Mouse (Mus musculus): ENCODE data around the gene Wbp4. TPM values are rescaled to one million over a fixed set of nuclear protein-coding genes. Genes with fewer than 3 reads are reported as not detected.

The Wbp4 gene
- polyA plus RNA-seq, 1 experiment from 2014 or later: 37.6 TPM

DNA sequence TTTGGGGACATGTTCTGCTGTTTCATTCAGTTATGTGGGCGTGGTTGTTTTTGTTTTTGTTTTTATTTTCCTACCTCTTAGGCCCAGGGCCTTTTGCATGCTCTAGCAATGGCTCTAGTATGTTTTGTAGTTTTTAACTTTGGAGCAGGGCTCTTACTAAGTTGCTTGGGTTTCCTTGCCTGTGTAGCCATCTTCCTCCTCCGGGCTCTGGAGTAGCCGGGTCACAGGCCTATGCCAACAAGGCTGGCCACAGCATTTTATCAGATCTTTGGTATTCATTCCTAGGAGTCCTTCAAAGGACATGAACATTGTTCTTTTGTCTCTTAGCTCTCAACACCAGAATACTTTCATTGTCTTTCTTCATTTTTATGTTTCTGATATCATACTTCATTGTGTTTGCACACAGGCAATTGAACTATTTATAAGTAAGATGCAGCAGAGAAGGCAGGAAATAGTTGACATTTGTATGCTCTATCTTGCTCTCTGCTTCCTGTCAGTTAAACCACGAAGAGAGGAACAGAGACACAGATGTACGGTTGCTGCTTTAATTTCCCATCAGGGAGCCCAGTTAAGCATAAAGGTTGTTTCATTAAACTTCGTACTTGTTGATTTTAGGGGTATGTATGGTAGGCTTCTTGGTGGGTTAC lies 40.3 kb upstream of the Wbp4 start:
- H3K4me1 ChIP-seq (ENCODE audit: insufficient read depth, low read depth, low read length): peaks cover 34% of the 10 kb centered on the region; the same call in 1 of the 2 replicates
- 38% methylated on average over 6 of the region's 6 CpGs for WGBS
- H3K36me3 ChIP-seq (ENCODE audit: insufficient read depth, low read length): no peaks in the 10 kb centered on the region; the same call in 1 of the 2 replicates
- ATAC-seq (0 out of 2 replicates have a peak, but pooled peaks have one; percentile 43), DNase-seq (ENCODE audit: low spot score) (no peak)
- H3K9ac ChIP-seq (replicated peaks; ENCODE audit: low read depth): no peak overlapping the region
- TF ChIP-seq CTCF (IDR thresholded peaks at IDR 0.05): no peak
- H3K9me3 ChIP-seq (ENCODE audit: low read length): no peaks in the 10 kb centered on the region
- H3K4me2 ChIP-seq (replicated peaks; ENCODE audit: low read depth, low read length): no peak overlapping the region
- H3K27ac ChIP-seq (ENCODE audit: low read length): peak overlapping the region; percentile 34
- H3K27me3 ChIP-seq (replicated peaks; ENCODE audit: insufficient read depth, low read length): no peaks in the 10 kb centered on the region
- no peak overlapping the region for H3K4me3 ChIP-seq (ENCODE audit: low read depth, low read length)

GRCm38 (mm10) chr14:79521056-79521455 lies 39.7 kb upstream of the Wbp4 start:
- no peaks in the 10 kb centered on the region; the same call in 1 of the 2 replicates for H3K36me3 ChIP-seq (ENCODE audit: insufficient read depth, low read length)
- TF ChIP-seq CTCF (IDR thresholded peaks at IDR 0.05): no peak
- no peak for TF ChIP-seq EP300 (IDR thresholded peaks at IDR 0.05)
- ATAC-seq: no peak
- no peaks in the 10 kb centered on the region for H3K9me3 ChIP-seq (ENCODE audit: low read length)
- 94% methylated on average over 1 of the region's 1 CpGs for WGBS
- H3K4me2 ChIP-seq (replicated peaks; ENCODE audit: low read depth, low read length): no peak overlapping the region
- no peak overlapping the region for H3K4me3 ChIP-seq (ENCODE audit: low read depth, low read length)
- DNase-seq (ENCODE audit: low spot score): no peak
- H3K4me1 ChIP-seq (ENCODE audit: insufficient read depth, low read depth, low read length): peaks cover 36% of the 10 kb centered on the region; the same call in 1 of the 2 replicates
- H3K9ac ChIP-seq (replicated peaks; ENCODE audit: low read depth): no peak overlapping the region
- no peaks in the 10 kb centered on the region for H3K27me3 ChIP-seq (replicated peaks; ENCODE audit: insufficient read depth, low read length)
- peak overlapping the region; percentile 34; the same call in 1 of the 2 replicates for H3K27ac ChIP-seq (ENCODE audit: low read length)

GRCm38 (mm10) chr14:79520612-79521011 lies 39.3 kb upstream of the Wbp4 start:
- no peak overlapping the region for H3K4me2 ChIP-seq (replicated peaks; ENCODE audit: low read depth, low read length)
- no peak overlapping the region for H3K4me3 ChIP-seq (ENCODE audit: low read depth, low read length)
- DNase-seq (ENCODE audit: low spot score) (no peak), ATAC-seq (no peak)
- no peak for TF ChIP-seq CTCF (IDR thresholded peaks at IDR 0.05)
- no peak for TF ChIP-seq EP300 (IDR thresholded peaks at IDR 0.05)
- H3K27ac ChIP-seq (ENCODE audit: low read length): no peak overlapping the region
- no peaks in the 10 kb centered on the region for H3K9me3 ChIP-seq (ENCODE audit: low read length)
- no peaks in the 10 kb centered on the region for H3K27me3 ChIP-seq (replicated peaks; ENCODE audit: insufficient read depth, low read length)
- H3K4me1 ChIP-seq (ENCODE audit: insufficient read depth, low read depth, low read length): peaks cover 36% of the 10 kb centered on the region; the same call in 1 of the 2 replicates
- H3K9ac ChIP-seq (replicated peaks; ENCODE audit: low read depth): no peak overlapping the region
- no peaks in the 10 kb centered on the region; the same call in 1 of the 2 replicates for H3K36me3 ChIP-seq (ENCODE audit: insufficient read depth, low read length)

DNA sequence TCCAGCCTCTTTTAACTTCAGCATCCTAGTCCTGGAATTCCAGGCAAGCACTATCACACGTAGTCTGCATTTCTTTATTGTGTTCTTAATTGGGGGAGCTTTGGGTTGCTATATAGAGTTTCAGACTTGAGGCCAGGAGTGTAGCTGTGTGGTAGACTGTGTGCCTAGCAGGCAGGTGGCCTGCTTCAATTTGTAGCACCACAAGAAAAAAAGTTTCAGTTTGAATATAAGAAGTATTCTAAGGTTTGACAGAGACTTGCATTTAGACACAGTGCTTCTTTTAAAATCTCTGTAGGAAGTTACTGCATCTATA lies 38.3 kb upstream of the Wbp4 start:
- WGBS: 38% methylated on average over 1 of the region's 1 CpGs
- no peak overlapping the region for H3K4me3 ChIP-seq (ENCODE audit: low read depth, low read length)
- H3K27me3 ChIP-seq (replicated peaks; ENCODE audit: insufficient read depth, low read length): no peaks in the 10 kb centered on the region
- H3K4me2 ChIP-seq (replicated peaks; ENCODE audit: low read depth, low read length): peak overlapping the region; percentile 47; the same call in 1 of the 2 replicates
- TF ChIP-seq EP300 (IDR thresholded peaks at IDR 0.05) (no peak), CTCF (IDR thresholded peaks at IDR 0.05) (no peak)
- DNase-seq (ENCODE audit: low spot score): no peak
- H3K9ac ChIP-seq (replicated peaks; ENCODE audit: low read depth): 0 out of 2 replicates have a peak overlapping the region, but pooled peaks have one; percentile 16
- H3K4me1 ChIP-seq (ENCODE audit: insufficient read depth, low read depth, low read length): peaks cover 36% of the 10 kb centered on the region; the same call in 1 of the 2 replicates
- ATAC-seq: no peak
- H3K27ac ChIP-seq (ENCODE audit: low read length): peak overlapping the region; percentile 66
- H3K9me3 ChIP-seq (ENCODE audit: low read length): no peaks in the 10 kb centered on the region
- H3K36me3 ChIP-seq (ENCODE audit: insufficient read depth, low read length): no peaks in the 10 kb centered on the region; the same call in 1 of the 2 replicates

GRCm38 (mm10) chr14:79518761-79519662 lies 37.7 kb upstream of the Wbp4 start:
- peaks cover 36% of the 10 kb centered on the region; the same call in 1 of the 2 replicates for H3K4me1 ChIP-seq (ENCODE audit: insufficient read depth, low read depth, low read length)
- TF ChIP-seq CTCF (IDR thresholded peaks at IDR 0.05): no peak
- no peak for TF ChIP-seq EP300 (IDR thresholded peaks at IDR 0.05)
- H3K4me2 ChIP-seq (replicated peaks; ENCODE audit: low read depth, low read length): peak overlapping the region; percentile 47
- peak overlapping the region; percentile 8; the same call in 1 of the 2 replicates for H3K4me3 ChIP-seq (ENCODE audit: low read depth, low read length)
- 38% methylated on average over 19 of the region's 19 CpGs for whole genome bisulfite sequencing
- peak overlapping the region; percentile 16; the same call in 1 of the 2 replicates for H3K9ac ChIP-seq (replicated peaks; ENCODE audit: low read depth)
- no peaks in the 10 kb centered on the region for H3K36me3 ChIP-seq (ENCODE audit: insufficient read depth, low read length)
- H3K9me3 ChIP-seq (ENCODE audit: low read length): no peaks in the 10 kb centered on the region
- peak; percentile 51 for DNase-seq (ENCODE audit: low spot score)
- H3K27me3 ChIP-seq (replicated peaks; ENCODE audit: insufficient read depth, low read length): no peaks in the 10 kb centered on the region
- H3K27ac ChIP-seq (ENCODE audit: low read length): peak overlapping the region; percentile 66
- no peak for ATAC-seq

DNA sequence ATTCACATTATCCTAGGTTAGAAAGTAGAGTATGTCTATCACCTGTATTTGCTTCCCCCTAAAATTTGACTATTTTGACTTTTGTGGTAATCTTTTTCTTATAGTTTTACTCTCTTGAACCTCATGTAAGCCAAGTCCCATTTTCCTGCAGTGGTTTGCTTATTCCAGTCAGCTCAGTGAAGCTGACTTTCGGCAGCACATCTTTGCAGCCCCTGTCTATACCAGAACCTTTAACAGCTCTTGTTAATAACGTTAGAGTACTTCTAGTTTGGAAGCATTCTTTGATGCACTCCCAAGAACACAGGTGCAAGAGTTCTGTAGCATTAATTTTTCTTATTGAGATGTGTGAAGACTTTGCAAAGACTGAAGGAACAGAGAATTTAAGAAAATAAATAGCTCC lies 36.8 kb upstream of the Wbp4 start:
- H3K4me2 ChIP-seq (replicated peaks; ENCODE audit: low read depth, low read length): no peak overlapping the region; the same call in 1 of the 2 replicates
- H3K9ac ChIP-seq (replicated peaks; ENCODE audit: low read depth): no peak overlapping the region
- no peak for DNase-seq (ENCODE audit: low spot score)
- H3K27ac ChIP-seq (ENCODE audit: low read length): 0 out of 2 replicates have a peak overlapping the region, but pooled peaks have one; percentile 66
- no peaks in the 10 kb centered on the region for H3K9me3 ChIP-seq (ENCODE audit: low read length)
- 54% methylated on average over 2 of the region's 2 CpGs for WGBS
- TF ChIP-seq CTCF (IDR thresholded peaks at IDR 0.05) (no peak), EP300 (IDR thresholded peaks at IDR 0.05) (no peak)
- no peaks in the 10 kb centered on the region for H3K36me3 ChIP-seq (ENCODE audit: insufficient read depth, low read length)
- H3K27me3 ChIP-seq (replicated peaks; ENCODE audit: insufficient read depth, low read length): no peaks in the 10 kb centered on the region
- H3K4me1 ChIP-seq (ENCODE audit: insufficient read depth, low read depth, low read length): peaks cover 36% of the 10 kb centered on the region; the same call in 1 of the 2 replicates
- no peak for ATAC-seq
- no peak overlapping the region for H3K4me3 ChIP-seq (ENCODE audit: low read depth, low read length)
